Comparison of ENCODE assay signal across 13 mouse cellular contexts in the genomic region with DNA sequence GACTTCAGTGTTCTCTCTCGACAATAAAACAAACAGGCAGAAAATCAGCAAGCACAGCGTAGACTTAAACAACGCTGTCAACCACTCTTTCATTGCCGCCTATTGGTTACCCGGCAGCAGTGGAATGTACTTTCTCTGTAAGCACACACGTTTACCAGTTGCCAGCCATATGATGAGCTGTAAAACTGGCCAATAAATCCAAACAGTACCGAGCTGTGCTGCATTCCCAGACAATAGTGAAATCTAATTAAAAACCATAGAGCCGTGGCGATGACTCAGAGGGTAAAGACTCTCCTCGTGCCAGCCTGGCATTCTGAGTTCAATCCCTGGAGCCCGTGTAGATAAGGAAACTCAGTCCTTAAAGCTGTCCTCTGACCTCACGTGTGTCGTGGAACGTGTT. TPM values are rescaled to one million over a fixed set of nuclear protein-coding genes. Genes with fewer than 3 reads are reported as not detected.
DNase-seq lines count a peak whose midpoint lies in the region; ATAC-seq and TF ChIP-seq lines count a peak whose summit lies in the region.
"Had no signal": no experiment of that assay in that cellular context is flagged by ENCODE, and none has a peak within 500 bp of the region (broad histone marks: within the 10 kb centered on the region; RNA-seq: fewer than 3 reads in every experiment).

No protein-coding gene starts in this region.

- no peak overlapping the region for H3K4me2 ChIP-seq in hindbrain, embryonic 15.5 days
- H3K4me2 ChIP-seq in hindbrain, embryonic 12.5 days (replicated peaks): no peak overlapping the region
- peak overlapping the region; percentile 35 for H3K4me2 ChIP-seq in limb, embryonic 14.5 days (replicated peaks; ENCODE audit: low read depth, low read length, severe bottlenecking)

- H3K27me3 ChIP-seq in hindbrain, embryonic 15.5 days: no peaks in the 10 kb centered on the region
- no peaks in the 10 kb centered on the region for H3K27me3 ChIP-seq in hindbrain, embryonic 12.5 days
- H3K27me3 ChIP-seq in limb, embryonic 14.5 days (ENCODE audit: control insufficient read depth, insufficient read depth, low read length): no peaks in the 10 kb centered on the region

- peaks cover 11% of the 10 kb centered on the region for H3K36me3 ChIP-seq in hindbrain, embryonic 15.5 days
- H3K36me3 ChIP-seq in hindbrain, embryonic 12.5 days: peaks cover 7% of the 10 kb centered on the region
- no peaks in the 10 kb centered on the region for H3K36me3 ChIP-seq in limb, embryonic 14.5 days (ENCODE audit: control insufficient read depth, insufficient read depth, low read length)
- H3K36me3 ChIP-seq: G1E had no signal

- H3K27ac ChIP-seq in hindbrain, embryonic 15.5 days (replicated peaks): no peak overlapping the region
- H3K27ac ChIP-seq in hindbrain, embryonic 12.5 days: no peak overlapping the region
- H3K27ac ChIP-seq in limb, embryonic 14.5 days (replicated peaks; ENCODE audit: low read depth, low read length): peak overlapping the region; percentile 33; the same call in 1 of the 2 replicates

- H3K4me1 ChIP-seq in hindbrain, embryonic 15.5 days (replicated peaks): peaks cover 6% of the 10 kb centered on the region
- H3K4me1 ChIP-seq in hindbrain, embryonic 12.5 days: no peaks in the 10 kb centered on the region
- H3K4me1 ChIP-seq in limb, embryonic 14.5 days (ENCODE audit: control insufficient read depth, insufficient read depth, low read length): peaks cover 14% of the 10 kb centered on the region

- no peak for TF ChIP-seq POLR2A in limb, embryonic 14.5 days (IDR thresholded peaks at IDR 0.05; ENCODE audit: borderline replicate concordance, extremely low read depth, insufficient read depth, insufficient read length)

- H3K9me3 ChIP-seq in hindbrain, embryonic 15.5 days: 0 out of 2 replicates have a peak, but pooled peaks cover 10% of the 10 kb centered on the region
- H3K9me3 ChIP-seq in hindbrain, embryonic 12.5 days (replicated peaks): peaks cover 9% of the 10 kb centered on the region; the same call in 1 of the 2 replicates
- no peaks in the 10 kb centered on the region for H3K9me3 ChIP-seq in limb, embryonic 14.5 days (ENCODE audit: control insufficient read depth, low read length)
- H3K9me3 ChIP-seq: G1E had no signal

- H3K4me3 ChIP-seq in hindbrain, embryonic 15.5 days: no peak overlapping the region
- no peak overlapping the region for H3K4me3 ChIP-seq in hindbrain, embryonic 12.5 days
- H3K4me3 ChIP-seq in limb, embryonic 14.5 days (replicated peaks; ENCODE audit: low read length): no peak overlapping the region; the same call in 1 of the 2 replicates

- H3K9ac ChIP-seq in hindbrain, embryonic 15.5 days: no peak overlapping the region
- no peak overlapping the region for H3K9ac ChIP-seq in hindbrain, embryonic 12.5 days
- no peak overlapping the region for H3K9ac ChIP-seq in limb, embryonic 14.5 days (ENCODE audit: low read depth, low read length, severe bottlenecking)
- H3K9ac ChIP-seq: liver, postnatal 0 days had no signal

- peak; percentile 82 for DNase-seq in Muller cell, postnatal 12 days (ENCODE audit: inconsistent ontology term)
- peak; percentile 53 for DNase-seq in fibroblast of lung, adult 2 months (ENCODE audit: low read depth)
- peak; percentile 59 for DNase-seq in limb, embryonic 14.5 days (ENCODE audit: low spot score)
- DNase-seq in urinary bladder, adult 2 months (ENCODE audit: low spot score): no peak
- DNase-seq in yolk sac, embryonic 10.5 days (ENCODE audit: low spot score): no peak
- DNase-seq in thymus, postnatal 14 days: no peak
- DNase-seq: adrenal gland, postnatal 14 days; cerebellum, postnatal 14 days; liver, postnatal 0 days; spleen, adult 18-20 months had no signal

- 0 out of 2 replicates have a peak, but pooled peaks have one; percentile 15 for ATAC-seq in hindbrain, embryonic 15.5 days (ENCODE audit: low FRiP score, low read depth)
- no peak for ATAC-seq in hindbrain, embryonic 12.5 days (ENCODE audit: low FRiP score)
- peak; percentile 80; the same call in 1 of the 2 replicates for ATAC-seq in limb, embryonic 14.5 days (ENCODE audit: low FRiP score, low read depth)
- ATAC-seq: liver, postnatal 0 days had no signal

- 49% methylated on average over 14 of the region's 14 CpGs for WGBS in hindbrain, embryonic 15.5 days
- 69% methylated on average over 14 of the region's 14 CpGs for WGBS in hindbrain, embryonic 12.5 days
- WGBS in limb, embryonic 14.5 days: 21% methylated on average over 14 of the region's 14 CpGs

RNA-seq across cellular contexts. Expression of a gene that starts 11.6 kb away (rescaled TPM):
- polyA plus RNA-seq in hindbrain, embryonic 15.5 days (2015; fragmentation: Nextera tagmentation; extraction: Ambion mirVana): 38.7 and 42.4 TPM in 2 replicates
- polyA plus RNA-seq in hindbrain, embryonic 12.5 days (2016; fragmentation: Nextera tagmentation; extraction: Ambion mirVana): 14.6 and 15.4 TPM in 2 replicates
- 3.2 and 3.3 TPM in 2 replicates for polyA plus RNA-seq in limb, embryonic 14.5 days (2012; rRNA removed)
- 2.5 and 3.2 TPM in 2 replicates for polyA plus RNA-seq in limb, embryonic 14.5 days (2014; fragmentation: Nextera tagmentation; extraction: Ambion mirVana)
- polyA plus RNA-seq in urinary bladder, adult 2 months (2012; rRNA removed): 4.7 and 7.5 TPM in 2 replicates
- polyA plus RNA-seq: G1E had no signal

RNA-seq across cellular contexts. Expression of a gene that starts 12.9 kb away (rescaled TPM):
- polyA plus RNA-seq in hindbrain, embryonic 15.5 days (2015; fragmentation: Nextera tagmentation; extraction: Ambion mirVana): 1.2 and 1.3 TPM in 2 replicates
- polyA plus RNA-seq in hindbrain, embryonic 12.5 days (2016; fragmentation: Nextera tagmentation; extraction: Ambion mirVana): 1.1 and 2.0 TPM in 2 replicates
- 1.3 TPM in 2 replicates for polyA plus RNA-seq in limb, embryonic 14.5 days (2012; rRNA removed)
- 0.34 and 1.1 TPM in 2 replicates for polyA plus RNA-seq in limb, embryonic 14.5 days (2014; fragmentation: Nextera tagmentation; extraction: Ambion mirVana)
- 0.33 and 0.55 TPM in 2 replicates for polyA plus RNA-seq in urinary bladder, adult 2 months (2012; rRNA removed)
- polyA plus RNA-seq: G1E had no signal

RNA-seq across cellular contexts. Expression of a gene that starts 30.7 kb away (rescaled TPM):
- polyA plus RNA-seq in hindbrain, embryonic 15.5 days (2015; fragmentation: Nextera tagmentation; extraction: Ambion mirVana): 20.2 and 20.3 TPM in 2 replicates
- polyA plus RNA-seq in hindbrain, embryonic 12.5 days (2016; fragmentation: Nextera tagmentation; extraction: Ambion mirVana): 24.9 and 26.8 TPM in 2 replicates
- 34.0 and 37.5 TPM in 2 replicates for polyA plus RNA-seq in limb, embryonic 14.5 days (2012; rRNA removed)
- 35.1 and 39.2 TPM in 2 replicates for polyA plus RNA-seq in limb, embryonic 14.5 days (2014; fragmentation: Nextera tagmentation; extraction: Ambion mirVana)
- 13.4 and 16.2 TPM in 2 replicates for polyA plus RNA-seq in urinary bladder, adult 2 months (2012; rRNA removed)

RNA-seq across cellular contexts. Expression of a gene that starts 31.1 kb away (rescaled TPM):
- 127 and 132 TPM in 2 replicates for polyA plus RNA-seq in hindbrain, embryonic 15.5 days (2015; fragmentation: Nextera tagmentation; extraction: Ambion mirVana)
- polyA plus RNA-seq in hindbrain, embryonic 12.5 days (2016; fragmentation: Nextera tagmentation; extraction: Ambion mirVana): 146 and 169 TPM in 2 replicates
- polyA plus RNA-seq in limb, embryonic 14.5 days (2012; rRNA removed): 49.3 and 121 TPM in 2 replicates
- 171 and 173 TPM in 2 replicates for polyA plus RNA-seq in limb, embryonic 14.5 days (2014; fragmentation: Nextera tagmentation; extraction: Ambion mirVana)
- 52.9 and 60.3 TPM in 2 replicates for polyA plus RNA-seq in urinary bladder, adult 2 months (2012; rRNA removed)

RNA-seq across cellular contexts. Expression of a gene that starts 40.7 kb away (rescaled TPM):
- polyA plus RNA-seq in hindbrain, embryonic 15.5 days (2015; fragmentation: Nextera tagmentation; extraction: Ambion mirVana): 2.8 and 4.5 TPM in 2 replicates
- polyA plus RNA-seq in hindbrain, embryonic 12.5 days (2016; fragmentation: Nextera tagmentation; extraction: Ambion mirVana): 1.1 and 2.1 TPM in 2 replicates
- 7.5 and 9.2 TPM in 2 replicates for polyA plus RNA-seq in limb, embryonic 14.5 days (2012; rRNA removed)
- 1.1 and 1.4 TPM in 2 replicates for polyA plus RNA-seq in limb, embryonic 14.5 days (2014; fragmentation: Nextera tagmentation; extraction: Ambion mirVana)
- 8.6 and 10.5 TPM in 2 replicates for polyA plus RNA-seq in urinary bladder, adult 2 months (2012; rRNA removed)
- polyA plus RNA-seq: G1E had no signal

Comparison
In these comparisons a context has a peak if more than half of its experiments do, and no peak if none do; other contexts are left out.
1. DNase-seq: peak in Muller cell, postnatal 12 days (single experiment), fibroblast of lung, adult 2 months (single experiment) and limb, embryonic 14.5 days (single experiment); none in urinary bladder, adult 2 months (single experiment), yolk sac, embryonic 10.5 days (single experiment) and thymus, postnatal 14 days (single experiment).